In the genomic region with DNA sequence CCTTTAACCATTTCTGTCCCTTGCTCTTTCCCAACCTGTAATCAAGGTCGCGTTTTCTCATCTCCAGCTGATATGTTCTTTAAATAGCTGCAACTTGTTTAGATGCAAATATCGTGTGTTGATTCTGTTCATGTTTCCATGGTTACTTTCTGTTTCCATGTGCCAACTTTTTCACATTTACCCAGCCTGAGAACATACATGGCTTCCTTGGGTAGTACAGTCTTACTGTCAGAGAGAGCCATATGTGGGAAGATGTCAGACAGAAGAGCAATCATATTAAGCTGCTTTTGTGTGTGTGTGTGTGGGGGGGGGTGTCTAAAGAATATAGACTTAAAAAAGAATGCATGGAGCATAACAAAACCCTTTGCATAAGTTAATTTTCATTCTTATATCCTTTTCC, we compare ENCODE assay signal across 15 mouse cellular contexts.
"Had no signal": no experiment of that assay in that cellular context is flagged by ENCODE, and none has a peak within 500 bp of the region (broad histone marks: within the 10 kb centered on the region; RNA-seq: fewer than 3 reads in every experiment).

No protein-coding gene starts in this region.

- DNase-seq: liver, postnatal 0 days; lung, adult 2 months; lung, postnatal 10 days; right cerebral cortex, postnatal 14 days; thymus, adult 2 months; thymus, postnatal 25 days; thymus, postnatal 4 days had no signal

- H3K4me2 ChIP-seq: midbrain, embryonic 11.5 days; midbrain, embryonic 13.5 days; midbrain, embryonic 15.5 days; neural tube, embryonic 12.5 days; stomach, embryonic 15.5 days had no signal

- H3K27ac ChIP-seq: macrophage; midbrain, embryonic 13.5 days; midbrain, embryonic 15.5 days; neural tube, embryonic 12.5 days; stomach, embryonic 15.5 days; stomach, postnatal 0 days had no signal

- ATAC-seq: liver, postnatal 0 days; midbrain, embryonic 13.5 days; midbrain, embryonic 15.5 days had no signal

- H3K36me3 ChIP-seq: midbrain, embryonic 13.5 days; midbrain, embryonic 15.5 days; neural tube, embryonic 12.5 days; stomach, embryonic 15.5 days had no signal

- H3K4me3 ChIP-seq: megakaryocyte, embryonic 14.5 days; midbrain, embryonic 13.5 days; midbrain, embryonic 15.5 days; neural tube, embryonic 12.5 days; stomach, embryonic 15.5 days had no signal

- H3K27me3 ChIP-seq: megakaryocyte, embryonic 14.5 days; midbrain, embryonic 13.5 days; midbrain, embryonic 15.5 days; neural tube, embryonic 12.5 days; stomach, embryonic 15.5 days had no signal

- H3K9ac ChIP-seq: liver, postnatal 0 days; midbrain, embryonic 13.5 days; midbrain, embryonic 15.5 days; neural tube, embryonic 12.5 days; stomach, embryonic 15.5 days had no signal

- H3K4me1 ChIP-seq: megakaryocyte, embryonic 14.5 days; midbrain, embryonic 15.5 days; stomach, embryonic 15.5 days had no signal

- H3K9me3 ChIP-seq: midbrain, embryonic 13.5 days; midbrain, embryonic 15.5 days; neural tube, embryonic 12.5 days; stomach, embryonic 15.5 days had no signal
